Mouse (Mus musculus): ENCODE results near the gene 4930415O20Rik. TPM values are rescaled to one million over a fixed set of nuclear protein-coding genes. Genes with fewer than 3 reads are reported as not detected.
A peak's percentile ranks its signal among the peaks of the same experiment; 100 is the strongest.

4930415O20Rik gene
- polyA plus RNA-seq, 1 experiment = not detected

- WGBS = 3% methylated on average over 25 of the region's 25 CpGs
- DNase-seq (ENCODE audit: low read depth in 1 of 2, low spot score in 2 of 2) = no peak
- Histone ChIP-seq H3K4me1 (ENCODE audit: control insufficient read depth, insufficient read depth, insufficient read length) (peaks cover 9% of the 10 kb centered on the region), H3K36me3 (ENCODE audit: control insufficient read depth, insufficient read depth, low read length) (no peaks in the 10 kb centered on the region), H3K27ac (ENCODE audit: insufficient read depth, low read length) (no peak overlapping the region), H3K27me3 (ENCODE audit: control insufficient read depth, insufficient read depth, low read length) (peaks cover 31% of the 10 kb centered on the region), H3K4me3 (ENCODE audit: extremely low read depth, insufficient read depth, insufficient read length) (no peak overlapping the region)
- TF ChIP-seq POLR2A (IDR thresholded peaks at IDR 0.05; ENCODE audit: low read depth, low read length) = no peak
- no peak for TF ChIP-seq CTCF (IDR thresholded peaks at IDR 0.05; ENCODE audit: extremely low read depth, insufficient read depth, insufficient read length, insufficient replicate concordance)
These were observed 61.4 kb downstream of the 4930415O20Rik start for GRCm38 (mm10) chr15:98632107-98632744.

GRCm38 (mm10) chr15:98632921-98633320 lies 62.1 kb downstream of the 4930415O20Rik start:
- Histone ChIP-seq H3K4me1 (ENCODE audit: control insufficient read depth, insufficient read depth, insufficient read length) (peaks cover 9% of the 10 kb centered on the region), H3K4me3 (ENCODE audit: extremely low read depth, insufficient read depth, insufficient read length) (no peak overlapping the region), H3K27ac (ENCODE audit: insufficient read depth, low read length) (no peak overlapping the region), H3K27me3 (ENCODE audit: control insufficient read depth, insufficient read depth, low read length) (peaks cover 31% of the 10 kb centered on the region), H3K36me3 (ENCODE audit: control insufficient read depth, insufficient read depth, low read length) (no peaks in the 10 kb centered on the region)
- 4% methylated on average over 4 of the region's 4 CpGs for WGBS
- no peak for DNase-seq (ENCODE audit: low read depth in 1 of 2, low spot score in 2 of 2)
- TF ChIP-seq CTCF (IDR thresholded peaks at IDR 0.05; ENCODE audit: extremely low read depth, insufficient read depth, insufficient read length, insufficient replicate concordance) = no peak
- TF ChIP-seq POLR2A (IDR thresholded peaks at IDR 0.05; ENCODE audit: low read depth, low read length) = no peak

DNA sequence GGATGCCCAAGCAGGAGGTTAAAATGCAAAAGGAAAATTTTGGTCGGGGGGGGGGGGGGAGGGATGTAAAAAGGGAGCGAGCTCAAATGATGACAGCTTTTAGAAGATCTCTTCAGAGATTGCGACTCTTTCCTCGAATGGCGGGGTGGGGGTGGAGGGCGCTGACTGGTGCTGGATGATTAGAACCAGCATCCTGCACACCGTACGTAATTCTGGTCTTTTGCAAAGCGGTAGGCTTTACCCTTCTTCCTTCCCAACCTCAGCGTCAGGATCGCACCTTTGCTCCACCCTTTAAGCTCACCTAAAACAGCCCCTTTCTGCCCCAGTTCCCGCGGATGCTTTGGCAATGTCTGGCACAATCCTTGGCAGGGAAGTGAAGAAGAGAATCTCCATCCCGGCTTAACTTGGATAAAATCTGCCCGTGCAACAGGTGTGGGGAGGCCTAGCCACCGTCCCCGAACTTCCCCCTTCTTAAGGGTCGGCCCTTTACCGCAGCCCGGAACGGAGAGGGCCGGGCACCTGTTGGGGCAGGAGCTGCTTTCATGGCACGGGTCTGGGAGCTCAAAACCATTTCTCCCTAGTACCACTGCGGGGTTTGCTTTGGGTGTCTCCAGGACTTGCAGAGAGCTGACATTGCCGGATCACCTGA lies 63.1 kb downstream of the 4930415O20Rik start:
- TF ChIP-seq POLR2A (IDR thresholded peaks at IDR 0.05; ENCODE audit: low read depth, low read length) = no peak
- no peak for DNase-seq (ENCODE audit: low read depth in 1 of 2, low spot score in 2 of 2)
- Histone ChIP-seq H3K27me3 (ENCODE audit: control insufficient read depth, insufficient read depth, low read length) (peaks cover 29% of the 10 kb centered on the region), H3K4me3 (ENCODE audit: extremely low read depth, insufficient read depth, insufficient read length) (peak overlapping the region; percentile 57), H3K27ac (ENCODE audit: insufficient read depth, low read length) (no peak overlapping the region), H3K4me1 (ENCODE audit: control insufficient read depth, insufficient read depth, insufficient read length) (peaks cover 9% of the 10 kb centered on the region), H3K36me3 (ENCODE audit: control insufficient read depth, insufficient read depth, low read length) (no peaks in the 10 kb centered on the region)
- WGBS = 2% methylated on average over 25 of the region's 25 CpGs

GRCm38 (mm10) chr15:98634541-98635081 lies 63.8 kb downstream of the 4930415O20Rik start:
- TF ChIP-seq POLR2A (IDR thresholded peaks at IDR 0.05; ENCODE audit: low read depth, low read length) = no peak
- no peak for TF ChIP-seq CTCF (IDR thresholded peaks at IDR 0.05; ENCODE audit: extremely low read depth, insufficient read depth, insufficient read length, insufficient replicate concordance)
- Histone ChIP-seq H3K27me3 (ENCODE audit: control insufficient read depth, insufficient read depth, low read length) (peaks cover 29% of the 10 kb centered on the region), H3K4me3 (ENCODE audit: extremely low read depth, insufficient read depth, insufficient read length) (peak overlapping the region; percentile 57), H3K36me3 (ENCODE audit: control insufficient read depth, insufficient read depth, low read length) (no peaks in the 10 kb centered on the region), H3K27ac (ENCODE audit: insufficient read depth, low read length) (no peak overlapping the region), H3K4me1 (ENCODE audit: control insufficient read depth, insufficient read depth, insufficient read length) (peaks cover 9% of the 10 kb centered on the region)
- peak in 1 of 2 experiments; percentile 25 for DNase-seq (ENCODE audit: low read depth in 1 of 2, low spot score in 2 of 2)
- WGBS = 1% methylated on average over 62 of the region's 65 CpGs

GRCm38 (mm10) chr15:98635291-98635841 lies 64.6 kb downstream of the 4930415O20Rik start:
- 7% methylated on average over 21 of the region's 21 CpGs for whole genome bisulfite sequencing
- TF ChIP-seq POLR2A (IDR thresholded peaks at IDR 0.05; ENCODE audit: low read depth, low read length) (no peak), CTCF (IDR thresholded peaks at IDR 0.05; ENCODE audit: extremely low read depth, insufficient read depth, insufficient read length, insufficient replicate concordance) (no peak)
- H3K27me3 ChIP-seq (ENCODE audit: control insufficient read depth, insufficient read depth, low read length) = peaks cover 27% of the 10 kb centered on the region

DNA sequence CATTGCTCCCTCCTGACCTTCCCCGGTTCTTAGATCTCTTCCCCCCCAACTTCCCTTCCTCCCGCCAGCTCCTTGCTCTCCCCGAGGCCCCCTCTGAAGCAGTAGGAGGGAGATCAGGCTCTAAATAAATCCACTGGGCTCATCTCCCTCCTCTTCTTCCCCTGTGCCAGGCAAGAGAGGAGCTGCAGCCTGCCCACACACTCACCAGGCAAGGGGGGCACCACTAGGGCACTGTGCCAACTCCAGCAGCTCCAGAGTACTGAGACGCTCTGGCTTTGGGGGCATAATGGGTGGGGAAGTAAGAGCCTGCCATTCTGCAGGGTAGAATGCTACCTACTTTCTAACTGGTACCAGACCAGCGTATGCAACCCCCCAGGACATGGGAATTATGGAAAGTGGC lies 65.7 kb downstream of the 4930415O20Rik start:
- Histone ChIP-seq H3K27ac (ENCODE audit: insufficient read depth, low read length) (no peak overlapping the region), H3K36me3 (ENCODE audit: control insufficient read depth, insufficient read depth, low read length) (no peaks in the 10 kb centered on the region), H3K4me1 (ENCODE audit: control insufficient read depth, insufficient read depth, insufficient read length) (peaks cover 9% of the 10 kb centered on the region), H3K4me3 (ENCODE audit: extremely low read depth, insufficient read depth, insufficient read length) (no peak overlapping the region), H3K27me3 (ENCODE audit: control insufficient read depth, insufficient read depth, low read length) (peaks cover 26% of the 10 kb centered on the region)
- 55% methylated on average over 5 of the region's 5 CpGs for WGBS
- TF ChIP-seq POLR2A (IDR thresholded peaks at IDR 0.05; ENCODE audit: low read depth, low read length) = no peak
- TF ChIP-seq CTCF (IDR thresholded peaks at IDR 0.05; ENCODE audit: extremely low read depth, insufficient read depth, insufficient read length, insufficient replicate concordance) = no peak
- no peak for DNase-seq (ENCODE audit: low read depth in 1 of 2, low spot score in 2 of 2)

More at GRCm38 (mm10) chr15:98635291-98635841, 64.6 kb downstream of the 4930415O20Rik start:
- Histone ChIP-seq H3K4me1 (ENCODE audit: control insufficient read depth, insufficient read depth, insufficient read length) (peaks cover 9% of the 10 kb centered on the region), H3K4me3 (ENCODE audit: extremely low read depth, insufficient read depth, insufficient read length) (peak overlapping the region; percentile 31; the same call in 1 of the 2 replicates), H3K27ac (ENCODE audit: insufficient read depth, low read length) (no peak overlapping the region), H3K36me3 (ENCODE audit: control insufficient read depth, insufficient read depth, low read length) (no peaks in the 10 kb centered on the region)
- no peak for DNase-seq (ENCODE audit: low read depth in 1 of 2, low spot score in 2 of 2)
